Mouse (Mus musculus) forebrain, embryonic 14.5 days (tissue): ENCODE data around the gene Des. TPM values are rescaled to one million over a fixed set of nuclear protein-coding genes. Genes with fewer than 3 reads are reported as not detected.

Source experiments
- ATAC-seq: fragments of 200-750 bp; cut with Nextera tagmentation; 2 replicates; pipeline ENCODE4 v1.8.0; 2017; ENCODE audit warnings: mild to moderate bottlenecking, moderate library complexity
- DNase-seq: peaks from one replicate; pipeline ENCODE4 v3.0.0-alpha.2; 2015; ENCODE audit warnings: low spot score
- H3K27ac ChIP-seq: fragments of 300-500 bp; sonication (generic); 2 replicates; pipeline ENCODE4 v1.5.1; 2014; ENCODE audit warnings: low read depth, mild to moderate bottlenecking, control low read depth, low read length, moderate library complexity
- H3K27me3 ChIP-seq: fragments of 300-500 bp; sonication (generic); replicated peaks from 2 replicates; pipeline ENCODE4 v1.6.1; 2014; ENCODE audit warnings: low read length, control low read depth, mixed read lengths; ENCODE audit not compliant: control insufficient read depth, insufficient read depth
- H3K36me3 ChIP-seq: fragments of 300-500 bp; sonication (generic); 2 replicates; pipeline ENCODE4 v1.6.1; 2014; ENCODE audit warnings: low read length, control low read depth; ENCODE audit not compliant: control insufficient read depth, insufficient read depth
- H3K4me1 ChIP-seq: fragments of 300-500 bp; sonication (generic); 2 replicates; pipeline ENCODE4 v1.6.1; 2014; ENCODE audit warnings: antibody characterized with exemption, low read length, control low read depth; ENCODE audit not compliant: control insufficient read depth, insufficient read depth
- H3K4me2 ChIP-seq: fragments of 300-500 bp; sonication (generic); 2 replicates; pipeline ENCODE4 v1.6.1; 2014; ENCODE audit warnings: mild to moderate bottlenecking, control low read depth, low read length
- H3K4me3 ChIP-seq: fragments of 300-500 bp; sonication (generic); 2 replicates; pipeline ENCODE4 v1.5.1; 2014; ENCODE audit warnings: low read depth, low read length, control low read depth
- H3K9ac ChIP-seq: fragments of 300-500 bp; sonication (generic); 2 replicates; pipeline ENCODE4 v1.6.1; 2014; ENCODE audit warnings: mild to moderate bottlenecking, low read length, control low read depth, moderate library complexity
- H3K9me3 ChIP-seq: fragments of 300-500 bp; sonication (generic); replicated peaks from 2 replicates; pipeline ENCODE4 v1.6.1; 2016; ENCODE audit warnings: low read length, control low read depth, mixed read lengths; ENCODE audit not compliant: control insufficient read depth
- WGBS: fragments of 180-500 bp; shearing (Covaris S2); extraction: QIAGEN DNeasy Blood & Tissue Kit; methylation state at CpG from one replicate; pipeline ENCODE4 v1.1.7; 2014; 5-methylcytosine and 5-hydroxymethylcytosine counted together
- polyA plus RNA-seq: library from polyadenylated mRNA; unstranded; fragments of >200 nt; fragmentation: Nextera tagmentation; extraction: Ambion mirVana; gene quantifications from 2 replicates; pipeline ENCODE4 v1.2.1, GENCODE M21; 2014

Gene Des
- polyA plus RNA-seq: 1.3 and 1.4 TPM in 2 replicates

DNA sequence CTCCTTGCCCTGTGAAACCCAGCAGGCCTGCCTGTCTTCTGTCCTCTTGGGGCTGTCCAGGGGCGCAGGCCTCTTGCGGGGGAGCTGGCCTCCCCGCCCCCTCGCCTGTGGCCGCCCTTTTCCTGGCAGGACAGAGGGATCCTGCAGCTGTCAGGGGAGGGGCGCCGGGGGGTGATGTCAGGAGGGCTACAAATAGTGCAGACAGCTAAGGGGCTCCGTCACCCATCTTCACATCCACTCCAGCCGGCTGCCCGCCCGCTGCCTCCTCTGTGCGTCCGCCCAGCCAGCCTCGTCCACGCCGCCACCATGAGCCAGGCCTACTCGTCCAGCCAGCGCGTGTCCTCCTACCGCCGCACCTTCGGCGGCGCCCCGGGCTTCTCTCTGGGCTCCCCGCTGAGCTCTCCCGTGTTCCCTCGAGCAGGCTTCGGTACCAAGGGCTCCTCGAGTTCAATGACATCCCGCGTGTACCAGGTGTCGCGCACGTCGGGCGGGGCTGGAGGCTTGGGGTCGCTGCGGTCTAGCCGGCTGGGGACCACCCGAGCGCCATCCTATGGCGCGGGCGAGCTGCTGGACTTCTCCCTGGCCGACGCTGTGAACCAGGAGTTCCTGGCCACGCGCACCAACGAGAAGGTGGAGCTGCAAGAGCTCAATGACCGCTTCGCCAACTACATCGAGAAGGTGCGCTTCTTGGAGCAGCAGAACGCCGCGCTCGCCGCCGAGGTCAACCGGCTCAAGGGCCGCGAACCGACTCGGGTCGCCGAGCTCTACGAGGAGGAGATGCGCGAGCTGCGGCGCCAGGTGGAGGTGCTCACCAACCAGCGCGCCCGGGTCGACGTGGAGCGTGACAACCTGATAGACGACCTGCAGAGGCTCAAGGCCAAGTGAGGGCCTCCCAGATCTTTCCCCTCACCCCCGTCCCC is at the start of gene Des:
TSS of gene Des (plus strand) at position 218 of the 920 bp plus-strand sequence.
- Histone ChIP-seq H3K27me3 (peaks cover 41% of the 10 kb centered on the region), H3K27ac (no peak within 1 kb of the TSS), H3K36me3 (no peaks in the 10 kb centered on the region), H3K4me1 (peaks cover 3% of the 10 kb centered on the region), H3K4me3 (peak within 1 kb of the TSS; percentile 23), H3K9ac (peak within 1 kb of the TSS; percentile 29; the same call in 1 of the 2 replicates), H3K4me2 (peak within 1 kb of the TSS; percentile 45), H3K9me3 (no peaks in the 10 kb centered on the region)
- 2% methylated on average over 79 of the region's 80 CpGs for WGBS
- ATAC-seq: no peak
- no peak for DNase-seq

GRCm38 (mm10) chr1:75311694-75312093 is 48.4 kb upstream of the Des start:
- ATAC-seq (no peak), DNase-seq (no peak)
- H3K4me2 ChIP-seq: no peak overlapping the region
- no peak overlapping the region for H3K4me3 ChIP-seq
- H3K27ac ChIP-seq: no peak overlapping the region
- H3K9ac ChIP-seq: no peak overlapping the region
- H3K4me1 ChIP-seq: peaks cover 6% of the 10 kb centered on the region; the same call in 1 of the 2 replicates
- no peaks in the 10 kb centered on the region for H3K9me3 ChIP-seq
- H3K36me3 ChIP-seq: peaks cover 81% of the 10 kb centered on the region
- WGBS: 92% methylated on average over 6 of the region's 6 CpGs
- H3K27me3 ChIP-seq: no peaks in the 10 kb centered on the region

DNA sequence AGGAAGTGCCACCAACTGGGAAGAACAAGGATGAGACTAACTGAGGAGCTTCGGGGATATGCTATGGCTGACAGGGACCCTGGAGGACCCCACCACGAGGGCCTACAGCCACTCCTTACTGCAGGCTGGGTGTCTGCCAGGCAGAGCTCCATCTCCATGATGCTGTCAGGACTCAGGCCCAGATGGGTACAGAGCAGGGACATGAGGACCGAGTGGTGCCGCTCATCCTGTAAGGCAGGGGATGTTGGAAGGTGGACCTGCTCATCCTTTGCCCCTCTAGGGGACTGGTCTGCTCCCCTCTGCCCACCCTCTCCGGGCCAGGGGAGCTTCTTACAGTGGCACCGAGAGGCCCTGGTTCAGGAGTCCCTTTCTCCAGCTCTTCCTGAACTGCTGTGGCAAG is 45.1 kb upstream of the Des start:
- Histone ChIP-seq H3K36me3 (peaks cover 51% of the 10 kb centered on the region), H3K4me1 (peaks cover 6% of the 10 kb centered on the region; the same call in 1 of the 2 replicates), H3K4me3 (no peak overlapping the region), H3K4me2 (no peak overlapping the region), H3K9ac (no peak overlapping the region), H3K9me3 (no peaks in the 10 kb centered on the region), H3K27me3 (no peaks in the 10 kb centered on the region), H3K27ac (no peak overlapping the region)
- ATAC-seq (no peak), DNase-seq (no peak)
- WGBS: 86% methylated on average over 6 of the region's 6 CpGs

DNA sequence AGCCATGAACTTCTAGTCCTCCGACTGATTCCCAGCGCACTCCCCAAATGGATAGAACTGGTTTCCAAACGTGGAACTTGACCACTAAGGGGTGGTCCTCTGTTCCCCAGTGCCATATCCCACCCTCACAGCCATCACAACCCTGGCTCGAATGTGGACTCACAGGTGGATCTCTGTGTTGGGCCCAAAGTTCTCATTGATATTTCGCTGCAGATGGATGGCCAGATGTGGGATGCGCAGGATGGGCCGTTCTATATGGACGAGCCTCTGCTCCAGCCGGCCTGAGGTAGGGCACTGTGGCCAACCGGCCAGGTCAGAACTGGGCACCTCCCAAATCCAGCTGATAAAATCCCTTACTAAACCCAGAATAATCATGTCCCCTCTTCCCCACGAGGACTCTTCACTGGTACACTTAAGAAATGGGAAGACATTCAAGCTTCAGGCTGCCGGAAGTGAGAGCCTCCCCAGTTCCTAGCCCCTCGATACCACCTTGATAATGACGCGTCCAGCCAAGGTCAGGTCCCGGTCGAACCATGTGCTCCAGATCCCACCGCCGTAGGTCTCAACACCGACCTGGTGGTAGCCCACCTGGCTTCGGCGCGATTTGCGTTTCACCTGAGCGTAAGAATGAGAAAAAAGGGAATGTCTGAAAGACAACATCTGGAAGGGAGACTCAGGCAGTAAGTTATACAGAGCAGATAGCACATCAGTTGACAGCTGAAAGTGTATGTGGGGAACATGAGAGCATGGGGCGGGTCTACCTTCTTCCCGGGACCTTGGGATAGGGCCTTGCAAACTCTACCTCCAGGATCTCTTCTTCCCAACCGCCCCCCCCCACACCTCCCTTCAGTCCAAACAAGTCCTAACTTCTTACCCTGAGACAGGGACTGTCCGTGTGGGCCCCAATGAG is 44.4 kb upstream of the Des start:
- peaks cover 45% of the 10 kb centered on the region for H3K36me3 ChIP-seq

GRCm38 (mm10) chr1:75316861-75317240 is 43.3 kb upstream of the Des start:
- Histone ChIP-seq H3K4me1 (peaks cover 6% of the 10 kb centered on the region; the same call in 1 of the 2 replicates), H3K4me3 (peak overlapping the region; percentile 71), H3K9ac (peak overlapping the region; percentile 77), H3K4me2 (peak overlapping the region; percentile 66), H3K9me3 (no peaks in the 10 kb centered on the region), H3K27me3 (no peaks in the 10 kb centered on the region), H3K36me3 (peaks cover 34% of the 10 kb centered on the region), H3K27ac (peak overlapping the region; percentile 84)
- 0% methylated on average over 20 of the region's 20 CpGs for WGBS
- ATAC-seq (peak; percentile 33), DNase-seq (peak; percentile 86)

More for the DNA sequence above, 44.4 kb upstream of the Des start:
- ATAC-seq (no peak), DNase-seq (no peak)
- Histone ChIP-seq H3K9me3 (no peaks in the 10 kb centered on the region), H3K9ac (peak overlapping the region; percentile 77; the same call in 1 of the 2 replicates), H3K4me2 (peak overlapping the region; percentile 66), H3K4me1 (peaks cover 6% of the 10 kb centered on the region; the same call in 1 of the 2 replicates), H3K4me3 (peak overlapping the region; percentile 71), H3K27ac (no peak overlapping the region), H3K27me3 (no peaks in the 10 kb centered on the region)
- 87% methylated on average over 29 of the region's 29 CpGs for WGBS

DNA sequence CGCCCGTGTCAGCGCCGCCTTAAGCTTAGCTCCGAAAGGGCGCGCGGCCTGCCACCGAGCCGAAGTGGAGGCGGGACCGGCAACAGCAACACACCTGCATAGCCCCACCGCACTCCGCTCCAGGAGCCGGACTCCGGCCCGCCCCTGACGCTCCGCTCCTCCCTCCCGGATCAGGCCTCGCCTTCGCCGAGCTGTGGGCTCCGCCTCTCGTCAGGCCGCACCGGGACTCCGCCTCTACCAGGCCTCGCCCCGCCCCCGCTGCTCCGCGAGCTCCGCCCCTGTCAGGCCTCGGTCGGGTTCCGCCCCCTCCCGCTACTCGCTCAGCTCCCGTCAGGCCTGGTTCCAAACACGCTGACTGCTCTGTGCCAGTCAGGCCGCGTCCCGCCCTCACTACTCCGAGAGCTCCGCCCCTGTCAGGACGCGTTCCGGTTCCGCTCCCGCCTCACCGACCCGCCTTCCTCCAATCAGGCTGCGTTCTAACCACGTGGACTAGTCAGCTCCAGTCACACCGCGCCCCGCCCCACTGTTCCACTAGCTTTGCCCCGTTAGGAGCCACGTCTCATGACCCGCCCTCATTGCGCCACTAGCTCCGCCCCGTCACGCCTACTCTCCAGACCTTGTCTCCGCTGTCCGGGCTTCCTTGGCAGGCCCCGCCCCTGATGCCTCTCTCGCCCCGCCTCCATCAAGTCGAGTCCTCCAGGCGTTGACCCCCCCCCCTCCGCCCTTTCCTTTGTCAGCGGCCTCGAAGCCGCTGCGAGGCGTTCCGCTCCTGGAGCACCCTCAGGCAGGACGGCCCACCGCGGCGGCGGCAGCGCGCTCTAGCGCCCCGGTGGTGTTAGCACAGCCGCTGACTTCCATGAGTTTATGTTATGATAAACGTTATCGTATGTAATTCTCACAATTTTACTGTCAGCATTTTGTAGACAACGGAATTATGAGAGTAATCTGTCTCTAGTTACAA is 42.6 kb upstream of the Des start, which contains the start of gene Dnpep:
TSS of gene Dnpep (minus strand) at position 750 of the 961 bp plus-strand sequence.
- under 1% methylated on average over 91 of the region's 92 CpGs for WGBS
- H3K4me2 ChIP-seq: peak within 1 kb of the TSS; percentile 66
- no peaks in the 10 kb centered on the region for H3K9me3 ChIP-seq
- H3K27me3 ChIP-seq: no peaks in the 10 kb centered on the region
- H3K9ac ChIP-seq: peak within 1 kb of the TSS; percentile 77
- peak within 1 kb of the TSS; percentile 71 for H3K4me3 ChIP-seq
- peak within 1 kb of the TSS; percentile 84 for H3K27ac ChIP-seq
- H3K4me1 ChIP-seq: peaks cover 6% of the 10 kb centered on the region; the same call in 1 of the 2 replicates
- DNase-seq (peak; percentile 100), ATAC-seq (peak; percentile 96)
- H3K36me3 ChIP-seq: peaks cover 27% of the 10 kb centered on the region

GRCm38 (mm10) chr1:75318301-75318700 is 41.8 kb upstream of the Des start:
- peak overlapping the region; percentile 49; the same call in 1 of the 2 replicates for H3K9ac ChIP-seq
- 71% methylated on average over 3 of the region's 3 CpGs for WGBS
- H3K4me1 ChIP-seq: peaks cover 6% of the 10 kb centered on the region; the same call in 1 of the 2 replicates
- H3K27me3 ChIP-seq: no peaks in the 10 kb centered on the region
- ATAC-seq (no peak), DNase-seq (no peak)
- H3K9me3 ChIP-seq: no peaks in the 10 kb centered on the region
- peak overlapping the region; percentile 16 for H3K4me3 ChIP-seq
- peak overlapping the region; percentile 23 for H3K27ac ChIP-seq
- peak overlapping the region; percentile 45 for H3K4me2 ChIP-seq
- H3K36me3 ChIP-seq: peaks cover 19% of the 10 kb centered on the region
